Comparison of ENCODE assay signal across 8 mouse cellular contexts in genomic region chr17:87796881-87797416, GRCm38 (mm10). TPM values are rescaled to one million over a fixed set of nuclear protein-coding genes. Genes with fewer than 3 reads are reported as not detected.
DNase-seq lines count a peak whose midpoint lies in the region; ATAC-seq lines count a peak whose summit lies in the region.
"Had no signal": no experiment of that assay in that cellular context is flagged by ENCODE, and none has a peak within 500 bp of the region (broad histone marks: within the 10 kb centered on the region; RNA-seq: fewer than 3 reads in every experiment).

No protein-coding gene starts in this region.

- DNase-seq in kidney, postnatal 4 days, result peak; percentile 13 to 15
- no peak for DNase-seq in kidney, adult 11 months
- DNase-seq in cerebellum, adult 9-10 months, result peak; percentile 54
- peak; percentile 41 for DNase-seq in forebrain, embryonic 14.5 days (ENCODE audit: low spot score)
- no peak for DNase-seq in c-Kit-positive CD71-positive TER-119-positive erythroid progenitor cells, embryonic 14.5 days (ENCODE audit: low spot score)
- DNase-seq in spleen, postnatal 36 days (ENCODE audit: low spot score in 2 of 2), result no peak

- peaks cover 7% of the 10 kb centered on the region for H3K4me1 ChIP-seq in forebrain, embryonic 14.5 days (ENCODE audit: control insufficient read depth, insufficient read depth, low read length)
- no peaks in the 10 kb centered on the region for H3K4me1 ChIP-seq in liver, embryonic 16.5 days (ENCODE audit: control insufficient read depth, low read depth, low read length)

- H3K27me3 ChIP-seq in forebrain, embryonic 14.5 days (replicated peaks; ENCODE audit: control insufficient read depth, insufficient read depth, low read length), result peaks cover 58% of the 10 kb centered on the region
- H3K27me3 ChIP-seq in liver, embryonic 16.5 days (ENCODE audit: control insufficient read depth, insufficient read depth, low read depth, low read length), result peaks cover 50% of the 10 kb centered on the region

- H3K9ac ChIP-seq in forebrain, embryonic 14.5 days (ENCODE audit: low read length), result peak overlapping the region; percentile 60
- H3K9ac ChIP-seq in liver, embryonic 16.5 days (ENCODE audit: low read depth, low read length), result no peak overlapping the region

- peak; percentile 54; the same call in 1 of the 2 replicates for ATAC-seq in forebrain, embryonic 14.5 days
- no peak for ATAC-seq in liver, embryonic 16.5 days (ENCODE audit: low read depth)

- WGBS in forebrain, embryonic 14.5 days, result under 1% methylated on average over 72 of the region's 72 CpGs
- under 1% methylated on average over 67 of the region's 72 CpGs for WGBS in liver, embryonic 16.5 days (ENCODE audit: insufficient replicate concordance)

- peak overlapping the region; percentile 94 for H3K4me2 ChIP-seq in forebrain, embryonic 14.5 days (ENCODE audit: low read length)
- peak overlapping the region; percentile 57 for H3K4me2 ChIP-seq in liver, embryonic 16.5 days (ENCODE audit: low read depth, low read length)

- H3K27ac ChIP-seq in forebrain, embryonic 14.5 days (ENCODE audit: low read depth, low read length), result no peak overlapping the region
- H3K27ac ChIP-seq in liver, embryonic 16.5 days (ENCODE audit: low read length), result no peak overlapping the region
- H3K27ac ChIP-seq: macrophage had no signal

- H3K9me3 ChIP-seq in forebrain, embryonic 14.5 days (replicated peaks; ENCODE audit: control insufficient read depth, low read length), result no peaks in the 10 kb centered on the region
- no peaks in the 10 kb centered on the region for H3K9me3 ChIP-seq in liver, embryonic 16.5 days (replicated peaks; ENCODE audit: control insufficient read depth, low read length)

- H3K4me3 ChIP-seq in forebrain, embryonic 14.5 days (ENCODE audit: low read depth, low read length), result peak overlapping the region; percentile 48
- H3K4me3 ChIP-seq in liver, embryonic 16.5 days (ENCODE audit: low read depth, low read length), result peak overlapping the region; percentile 37

- no peaks in the 10 kb centered on the region for H3K36me3 ChIP-seq in forebrain, embryonic 14.5 days (ENCODE audit: control insufficient read depth, insufficient read depth, low read length)
- H3K36me3 ChIP-seq in liver, embryonic 16.5 days (ENCODE audit: control insufficient read depth, insufficient read depth), result no peaks in the 10 kb centered on the region

RNA-seq across cellular contexts. Expression of gene Kcnk12, which starts 0.8 kb away (rescaled TPM):
- 0.93 and 1.2 TPM in 2 replicates for polyA plus RNA-seq in forebrain, embryonic 14.5 days (2014; fragmentation: Nextera tagmentation; extraction: Ambion mirVana)
- 0.25 and 0.29 TPM in 2 replicates for polyA plus RNA-seq in liver, embryonic 16.5 days (2015; fragmentation: Nextera tagmentation; extraction: Ambion mirVana)
- polyA plus RNA-seq: macrophage had no signal

Comparison
In these comparisons a context has a peak if more than half of its experiments do, and no peak if none do; other contexts are left out.
1. DNase-seq: peak in kidney, postnatal 4 days (2 of 2), cerebellum, adult 9-10 months (single experiment) and forebrain, embryonic 14.5 days (single experiment); none in kidney, adult 11 months (single experiment), c-Kit-positive CD71-positive TER-119-positive erythroid progenitor cells, embryonic 14.5 days (single experiment) and spleen, postnatal 36 days (0 of 2).